Mouse (Mus musculus) hematopoietic stem cell, adult 5-6 weeks (primary cell): Measurements from ENCODE around the gene Mapk13. TPM values are rescaled to one million over a fixed set of nuclear protein-coding genes. Genes with fewer than 3 reads are reported as not detected.
"Not testable (repeated sequence)": the region's sequence is repeated elsewhere in the genome, so short reads cannot be mapped to it uniquely, and the experiment has no call there.

ENCODE experiments used
- ATAC-seq, 2 experiments: fragments of 125-278 bp in 1 of 2; replicated peaks in 1 of 2; 2 replicates each; pipeline ENCODE4 v1.8.0; 2016 to 2017; ENCODE audit warnings: inconsistent platforms in 2 of 2, mild to moderate bottlenecking in 2 of 2, moderate number of reproducible peaks in 2 of 2, low read depth in 1 of 2, moderate TSS enrichment in 1 of 2; ENCODE audit not compliant: low FRiP score in 2 of 2, poor library complexity in 2 of 2, severe bottlenecking in 2 of 2, insufficient read depth in 1 of 2, low TSS enrichment in 1 of 2
- total RNA-seq: library from RNA; stranded (forward); fragments of 172-1452, 232-1000 nt; gene quantifications from 2 replicates; pipeline ENCODE4 v1.2.3, GENCODE M21; 2017

The Mapk13 gene
- total RNA-seq, 1 experiment from 2014 or later = 5.6 TPM

DNA sequence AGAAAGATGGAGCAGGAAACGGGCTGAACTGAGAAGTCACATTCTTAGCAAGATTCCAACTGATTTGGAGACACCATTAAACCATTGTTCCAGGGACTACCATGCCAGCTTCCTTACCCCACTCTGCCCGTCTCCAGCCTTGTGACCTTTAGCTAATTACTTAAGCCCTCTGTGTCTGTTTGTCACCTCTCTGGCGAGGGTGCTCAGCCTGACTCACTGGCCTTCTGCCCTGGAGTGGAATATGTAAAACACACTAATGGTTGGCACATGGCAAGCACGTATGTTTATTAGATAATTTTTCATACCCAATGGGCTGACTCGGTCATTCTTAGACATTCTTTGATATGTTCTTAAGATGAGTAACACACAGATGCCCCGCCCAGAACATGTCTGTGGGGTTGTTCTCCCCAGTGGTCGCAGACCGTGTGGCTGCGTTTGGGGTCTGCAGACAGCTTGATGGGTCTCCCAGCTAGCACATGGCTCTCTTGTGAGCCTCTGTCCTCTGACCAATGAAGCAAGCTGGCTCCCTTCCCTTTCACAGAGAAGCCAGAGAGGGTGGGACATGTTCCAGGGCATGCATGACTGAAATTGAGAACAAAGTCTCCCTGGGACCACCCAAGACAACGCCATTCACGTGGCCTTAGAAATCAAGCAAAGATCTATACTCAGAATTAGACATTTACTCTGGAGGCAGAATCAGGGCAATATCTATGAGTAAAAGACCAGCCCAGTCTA is 2.1 kb upstream of the Mapk13 start:
- no peak for ATAC-seq

DNA sequence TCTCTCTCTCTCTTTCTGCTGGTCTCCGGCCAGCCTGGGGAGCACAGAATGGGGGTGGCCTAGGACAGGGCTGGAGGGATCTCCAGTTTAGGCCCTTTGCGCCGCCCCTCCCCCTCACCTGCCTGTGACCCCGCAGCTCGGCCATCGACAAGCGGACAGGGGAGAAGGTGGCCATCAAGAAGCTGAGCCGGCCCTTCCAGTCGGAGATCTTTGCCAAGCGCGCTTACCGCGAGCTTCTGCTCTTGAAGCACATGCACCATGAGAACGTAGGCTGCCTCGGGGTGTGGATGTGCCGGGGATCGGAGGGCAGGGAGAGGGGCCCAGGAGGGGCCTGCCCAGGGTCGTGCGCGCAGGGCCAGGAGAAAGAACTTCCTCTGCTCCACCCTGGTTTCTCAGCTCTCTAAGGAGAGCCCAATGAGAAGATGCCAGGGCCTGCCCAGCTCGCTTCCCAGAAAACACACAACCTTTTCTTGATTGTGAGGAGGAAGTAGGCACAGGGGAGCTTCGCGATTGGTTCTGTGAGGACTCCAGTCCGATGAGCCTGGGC is 851 bp downstream of the Mapk13 start:
- peak; percentile 42 to 51; a peak in 2 of 4 replicates for ATAC-seq

GRCm38 (mm10) chr17:28771289-28771688 is 2.2 kb downstream of the Mapk13 start:
- no peak for ATAC-seq

GRCm38 (mm10) chr17:28774303-28774702 is 5.2 kb downstream of the Mapk13 start:
- not testable (repeated sequence) for ATAC-seq

GRCm38 (mm10) chr17:28775161-28775560 is 6.1 kb downstream of the Mapk13 start:
- no peak for ATAC-seq

DNA sequence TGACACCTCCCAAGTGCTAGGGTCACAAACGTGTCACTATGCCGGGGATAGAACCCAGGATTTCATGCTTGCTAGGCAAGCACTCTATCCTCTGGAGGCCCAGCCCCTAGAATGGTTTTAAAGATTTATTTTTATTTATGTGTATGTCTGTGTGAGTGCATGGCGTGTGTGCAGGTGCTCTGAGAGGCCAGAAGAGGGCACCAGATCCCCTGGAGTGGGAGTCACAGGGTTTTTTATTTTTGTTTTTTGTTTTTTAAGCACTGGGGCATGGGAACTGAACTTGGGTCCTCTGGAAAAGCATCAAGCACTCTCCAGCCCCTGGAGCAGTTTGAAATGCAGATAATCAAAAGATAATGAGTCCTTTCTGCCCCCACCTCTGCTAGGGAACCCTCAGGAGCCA is 7.7 kb downstream of the Mapk13 start:
- no peak for ATAC-seq

DNA sequence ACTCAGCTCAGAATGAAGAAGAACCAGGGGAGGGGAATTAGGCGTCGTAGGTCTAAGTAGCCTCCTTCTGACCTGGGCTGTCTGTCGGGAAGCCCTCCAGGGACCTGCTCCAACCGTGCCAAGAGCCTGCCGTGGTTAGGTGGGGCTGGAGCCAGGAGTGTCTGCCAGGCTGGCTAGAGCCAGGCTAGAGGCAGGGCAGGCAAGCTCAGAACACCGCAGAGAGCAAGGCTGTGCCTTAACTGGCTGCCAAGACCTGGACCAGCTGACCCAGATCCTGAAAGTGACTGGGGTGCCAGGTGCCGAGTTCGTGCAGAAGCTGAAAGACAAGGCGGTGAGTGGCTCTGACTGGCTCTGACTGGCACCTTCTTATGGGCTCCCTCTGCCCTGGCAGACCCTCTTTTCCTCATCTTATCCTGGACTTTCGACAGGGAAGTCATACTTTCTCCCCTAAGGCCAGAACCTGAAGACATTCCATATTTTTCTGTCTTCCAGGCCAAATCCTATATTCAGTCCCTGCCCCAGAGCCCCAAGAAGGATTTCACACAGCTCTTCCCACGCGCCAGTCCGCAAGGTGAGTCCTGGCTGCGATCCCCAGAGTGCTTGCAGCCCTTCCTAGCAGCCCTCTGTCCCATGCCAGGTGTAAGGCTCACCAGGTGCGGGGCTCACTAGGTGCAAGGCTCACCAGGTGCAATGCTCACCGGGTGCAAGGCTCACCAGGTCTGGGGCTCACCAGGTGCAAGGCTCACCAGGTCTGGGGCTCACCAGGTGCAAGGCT is 8.3 kb downstream of the Mapk13 start:
- ATAC-seq = no peak

DNA sequence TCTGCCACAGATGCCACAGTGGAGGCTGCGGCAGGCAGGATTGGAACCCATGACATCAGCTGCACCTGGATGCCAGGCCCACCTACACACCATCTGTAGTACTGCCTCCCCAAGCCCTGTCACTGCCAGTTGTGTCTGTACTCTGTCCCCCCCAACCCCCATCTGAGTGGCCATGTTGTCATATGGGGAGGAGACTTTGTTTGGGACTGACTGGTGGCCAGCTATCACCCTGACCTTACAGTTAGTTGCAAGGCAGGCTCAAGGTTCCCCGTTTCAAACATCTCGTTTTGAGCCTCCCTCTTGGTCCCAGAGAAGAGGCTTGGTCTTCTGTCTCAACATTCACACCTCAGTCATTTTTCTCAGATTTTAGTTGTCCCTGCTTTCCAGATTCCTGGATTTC is 10.6 kb downstream of the Mapk13 start:
- ATAC-seq = no peak

- ATAC-seq = no peak
Observed at GRCm38 (mm10) chr17:28780836-28781235, 11.7 kb downstream of the Mapk13 start.

- no peak for ATAC-seq
Observed at GRCm38 (mm10) chr17:28781290-28782045, 12.4 kb downstream of the Mapk13 start.

GRCm38 (mm10) chr17:28785036-28785435 is 15.9 kb downstream of the Mapk13 start:
- ATAC-seq = no peak

GRCm38 (mm10) chr17:28787507-28787906 is 18.4 kb downstream of the Mapk13 start:
- ATAC-seq = no peak

GRCm38 (mm10) chr17:28797031-28797430 is 27.9 kb downstream of the Mapk13 start:
- ATAC-seq = no peak

GRCm38 (mm10) chr17:28799291-28800160 is 30.4 kb downstream of the Mapk13 start:
- peak in 1 of 2 experiments; percentile 14; a peak in 1 of 4 replicates for ATAC-seq

DNA sequence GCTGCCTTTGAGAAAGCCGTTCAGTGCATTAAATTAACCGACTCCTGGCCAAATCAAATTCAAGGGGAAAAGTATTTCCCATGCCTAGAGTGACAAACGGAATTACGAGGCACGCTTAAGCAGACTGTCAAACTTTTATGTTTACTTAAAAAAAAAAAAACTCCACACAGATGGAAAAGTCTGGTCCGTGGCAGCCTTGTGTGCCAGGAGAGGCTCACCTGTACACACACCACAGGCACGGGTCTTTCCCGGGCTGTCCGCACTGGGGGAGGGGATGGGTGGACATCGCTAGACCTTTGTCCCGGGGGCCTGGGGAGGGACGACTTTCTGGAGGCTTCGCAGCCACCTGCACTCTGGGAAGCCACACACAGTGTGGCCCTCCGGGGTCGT is 31.2 kb downstream of the Mapk13 start:
- no peak for ATAC-seq

- ATAC-seq = peak; percentile 39 to 56; a peak in 3 of 4 replicates
Observed at GRCm38 (mm10) chr17:28800671-28801412, 31.7 kb downstream of the Mapk13 start, which contains the start of gene Brpf3. TSS of gene Brpf3 (plus strand) at chr17:28801090.
